Mouse (Mus musculus): Measurements from ENCODE around the gene Svs5.

DNA sequence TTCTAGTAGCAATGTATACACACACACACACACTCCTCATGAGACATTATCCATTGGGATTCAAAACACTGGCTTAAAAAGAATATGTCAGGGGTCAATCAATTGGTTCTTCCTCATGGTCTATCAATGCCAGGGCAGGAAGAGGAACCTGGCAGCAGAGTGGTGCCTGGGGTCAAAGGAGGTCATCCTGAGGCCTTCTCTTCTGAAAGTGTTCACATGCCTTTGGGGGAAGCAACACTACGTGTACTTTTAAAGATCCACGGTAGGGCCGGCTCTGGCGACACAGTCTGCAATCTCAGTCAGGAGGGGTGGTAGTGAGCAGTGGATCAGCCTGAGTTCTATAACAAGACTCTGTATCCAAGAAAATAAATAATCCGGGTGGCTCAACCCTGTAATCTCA, 27.1 kb downstream of the Svs5 start:
- TF ChIP-seq CTCF (IDR thresholded peaks at IDR 0.05; ENCODE audit: insufficient read depth, low read length) (no peak), POLR2A (IDR thresholded peaks at IDR 0.05; ENCODE audit: borderline replicate concordance, extremely low read depth, low read depth, low read length) (no peak)
